Mouse (Mus musculus) spleen, adult 2 months (tissue): ENCODE measurements around the gene 6430531B16Rik. TPM values are rescaled to one million over a fixed set of nuclear protein-coding genes. Genes with fewer than 3 reads are reported as not detected.

ENCODE experiments used
- DNase-seq, 2 experiments: peaks; one replicate each; pipeline versions ENCODE4 v3.0.0 to v3.0.0-alpha.2; 2012 to 2021; ENCODE audit warnings: low spot score in 2 of 2, low read depth in 1 of 2
- H3K27ac ChIP-seq: fragments of 200-500 bp; 2 replicates; pipeline ENCODE4 v1.5.1; 2012; ENCODE audit warnings: low read length, inconsistent platforms; ENCODE audit not compliant: insufficient read depth
- H3K27me3 ChIP-seq: fragments of 200-500 bp; 2 replicates; pipeline ENCODE4 v1.6.1; 2012; ENCODE audit warnings: mild to moderate bottlenecking, moderate library complexity, low read length, inconsistent platforms; ENCODE audit not compliant: control insufficient read depth, insufficient read depth
- H3K36me3 ChIP-seq: fragments of 200-500 bp; 2 replicates; pipeline ENCODE4 v1.6.1; 2012; ENCODE audit warnings: mild to moderate bottlenecking, low read length, inconsistent platforms; ENCODE audit not compliant: control insufficient read depth, insufficient read depth
- H3K4me1 ChIP-seq: fragments of 200-500 bp; 2 replicates; pipeline ENCODE4 v1.6.1; 2011; ENCODE audit warnings: inconsistent platforms; ENCODE audit not compliant: control insufficient read depth, insufficient read depth, insufficient read length
- H3K4me3 ChIP-seq: fragments of 200-500 bp; 2 replicates; pipeline ENCODE4 v1.5.1; 2011; ENCODE audit warnings: mild to moderate bottlenecking, inconsistent platforms; ENCODE audit not compliant: insufficient read depth, insufficient read length; ENCODE audit errors: extremely low read depth
- CTCF ChIP-seq: fragments of 200-500 bp; IDR thresholded peaks from 2 replicates; pipeline ENCODE4 v1.5.1; 2011; ENCODE audit warnings: mild to moderate bottlenecking, inconsistent platforms; ENCODE audit not compliant: insufficient read depth, insufficient read length, insufficient replicate concordance; ENCODE audit errors: extremely low read depth
- POLR2A ChIP-seq: fragments of 200-500 bp; IDR thresholded peaks from 2 replicates; pipeline ENCODE4 v1.6.1; 2011; ENCODE audit warnings: low read depth, low read length, inconsistent platforms
- WGBS: fragments of 180-500 bp; shearing (Covaris S2); methylation state at CpG from one replicate; pipeline ENCODE4 v1.1.7; 2018; 5-methylcytosine and 5-hydroxymethylcytosine counted together
- polyA plus RNA-seq: library from polyadenylated mRNA; depleted of rRNA; stranded (reverse); fragments of >200 nt; gene quantifications from 2 replicates; pipeline ENCODE4 v1.2.3, GENCODE M21; 2012

The 6430531B16Rik gene
- polyA plus RNA-seq, 1 experiment, result 0.22 TPM

DNA sequence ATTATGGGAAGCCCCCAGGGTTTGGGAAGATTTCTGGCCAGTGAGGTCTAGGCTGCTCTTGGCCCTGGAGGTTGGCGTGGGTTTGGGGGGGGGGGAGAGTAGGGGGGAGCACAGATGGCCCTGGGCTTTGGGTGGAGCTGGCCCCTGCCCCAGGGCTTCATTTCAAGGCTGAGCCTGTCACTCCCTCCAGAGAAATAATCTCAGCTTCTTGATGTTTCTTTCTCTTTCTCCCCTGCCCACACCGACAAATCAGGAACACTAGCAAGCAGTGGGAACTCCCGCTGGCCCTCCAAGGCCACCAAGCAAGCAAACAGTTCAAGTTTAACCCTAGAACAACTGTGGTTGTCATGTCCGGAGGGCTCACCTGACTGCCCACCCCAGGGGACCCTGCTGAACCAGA lies 14.7 kb downstream of the 6430531B16Rik start:
- DNase-seq, result no peak
- Histone ChIP-seq H3K36me3 (no peaks in the 10 kb centered on the region), H3K27me3 (no peaks in the 10 kb centered on the region), H3K4me3 (no peak overlapping the region), H3K4me1 (peaks cover 7% of the 10 kb centered on the region; the same call in 1 of the 2 replicates), H3K27ac (no peak overlapping the region)
- 63% methylated on average over 4 of the region's 4 CpGs for WGBS
- TF ChIP-seq CTCF (no peak), POLR2A (no peak)

DNA sequence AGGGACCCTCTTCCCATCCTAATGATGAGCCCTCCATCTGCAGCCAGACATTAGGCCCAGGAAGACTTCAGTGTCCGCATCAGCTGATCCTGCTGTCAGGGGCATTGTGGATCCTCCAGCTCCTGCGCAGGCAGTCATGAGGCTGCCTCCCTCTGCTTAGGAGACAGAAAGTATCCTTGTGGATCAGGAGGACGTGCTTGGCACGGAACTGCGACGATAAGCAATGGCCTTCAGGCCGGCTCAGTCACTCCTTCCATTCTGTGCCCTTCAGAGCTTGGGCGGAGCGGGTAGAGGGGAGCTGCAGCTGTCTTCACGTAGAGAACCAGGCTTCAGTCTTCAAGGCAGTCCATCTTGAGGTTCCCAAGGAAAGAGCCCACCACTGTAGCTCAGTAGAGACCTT lies 17.4 kb downstream of the 6430531B16Rik start:
- no peak for DNase-seq
- Histone ChIP-seq H3K36me3 (no peaks in the 10 kb centered on the region), H3K27me3 (no peaks in the 10 kb centered on the region), H3K27ac (no peak overlapping the region), H3K4me3 (no peak overlapping the region), H3K4me1 (no peaks in the 10 kb centered on the region)
- 88% methylated on average over 10 of the region's 10 CpGs for WGBS
- TF ChIP-seq POLR2A, result no peak

DNA sequence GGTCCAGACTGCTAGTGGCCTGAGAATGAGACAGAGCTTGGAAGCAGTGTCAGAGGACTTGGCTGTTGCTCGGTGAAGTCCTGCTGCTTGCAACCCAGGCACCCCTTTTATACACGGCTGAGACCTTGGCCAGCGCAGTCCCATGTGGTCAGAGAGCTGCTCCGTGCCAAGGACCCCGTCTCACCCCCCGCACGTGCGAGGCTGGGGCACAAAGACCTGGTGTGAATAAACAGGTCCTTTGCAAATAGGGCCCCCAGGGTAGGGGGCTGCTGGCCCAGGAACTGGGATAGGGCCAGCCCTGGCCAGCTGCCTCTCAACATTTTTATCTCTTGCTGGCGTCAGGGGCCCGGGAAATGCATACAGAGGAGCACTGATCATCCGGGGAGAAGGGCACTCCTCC lies 20.6 kb downstream of the 6430531B16Rik start:
- TF ChIP-seq POLR2A (no peak), CTCF (no peak)
- Histone ChIP-seq H3K27ac (no peak overlapping the region), H3K4me1 (no peaks in the 10 kb centered on the region), H3K36me3 (no peaks in the 10 kb centered on the region; the same call in 1 of the 2 replicates), H3K27me3 (no peaks in the 10 kb centered on the region), H3K4me3 (no peak overlapping the region)
- WGBS, result 59% methylated on average over 11 of the region's 11 CpGs
- no peak for DNase-seq

DNA sequence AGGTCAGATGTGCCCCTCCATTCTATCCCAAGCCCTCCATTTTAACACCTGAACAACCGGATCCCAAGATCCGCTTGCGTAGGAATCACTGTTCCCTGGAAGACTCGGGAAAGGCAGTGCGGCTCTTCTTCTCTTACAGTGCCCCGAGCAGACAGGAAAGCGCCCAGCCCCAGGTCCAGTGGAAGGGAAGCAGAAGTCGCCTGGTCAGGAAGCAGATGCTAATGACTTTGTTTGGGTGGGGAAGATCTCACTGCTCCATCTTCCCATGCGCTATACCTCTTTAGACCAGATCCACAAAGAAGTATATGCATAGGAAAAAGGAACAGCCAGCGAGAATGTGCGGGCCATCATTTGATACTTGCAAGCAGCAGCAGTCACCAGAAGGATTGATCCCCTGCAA lies 21.1 kb downstream of the 6430531B16Rik start:
- Histone ChIP-seq H3K4me1 (no peaks in the 10 kb centered on the region), H3K4me3 (no peak overlapping the region), H3K36me3 (no peaks in the 10 kb centered on the region; the same call in 1 of the 2 replicates), H3K27me3 (no peaks in the 10 kb centered on the region), H3K27ac (no peak overlapping the region)
- no peak for DNase-seq
- TF ChIP-seq CTCF (no peak), POLR2A (no peak)
- 13% methylated on average over 11 of the region's 11 CpGs for WGBS

DNA sequence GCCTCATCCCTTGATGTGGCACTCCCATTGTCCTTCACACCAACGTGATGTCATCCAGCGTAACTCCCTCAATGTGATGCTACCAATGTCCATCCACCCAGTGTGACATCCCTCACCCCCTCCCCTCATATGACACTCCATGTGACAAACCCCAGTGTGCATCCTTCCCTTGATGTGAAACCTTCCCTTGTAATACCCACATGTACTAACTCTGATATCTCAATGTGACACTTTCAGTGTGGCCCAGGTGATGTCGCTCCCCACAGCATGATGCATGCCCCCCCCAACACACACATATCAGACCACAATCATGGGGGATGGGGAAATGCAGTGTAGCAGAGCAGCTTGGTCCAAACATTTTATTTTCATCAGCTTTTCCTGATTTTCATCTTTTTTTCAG lies 21.9 kb downstream of the 6430531B16Rik start:
- no peak overlapping the region for H3K4me3 ChIP-seq
- WGBS, result 77% methylated on average over 3 of the region's 3 CpGs
- TF ChIP-seq CTCF (no peak), POLR2A (no peak)
- H3K36me3 ChIP-seq, result no peaks in the 10 kb centered on the region; the same call in 1 of the 2 replicates
- no peaks in the 10 kb centered on the region for H3K4me1 ChIP-seq
- no peaks in the 10 kb centered on the region for H3K27me3 ChIP-seq
- no peak for DNase-seq
- H3K27ac ChIP-seq, result no peak overlapping the region

DNA sequence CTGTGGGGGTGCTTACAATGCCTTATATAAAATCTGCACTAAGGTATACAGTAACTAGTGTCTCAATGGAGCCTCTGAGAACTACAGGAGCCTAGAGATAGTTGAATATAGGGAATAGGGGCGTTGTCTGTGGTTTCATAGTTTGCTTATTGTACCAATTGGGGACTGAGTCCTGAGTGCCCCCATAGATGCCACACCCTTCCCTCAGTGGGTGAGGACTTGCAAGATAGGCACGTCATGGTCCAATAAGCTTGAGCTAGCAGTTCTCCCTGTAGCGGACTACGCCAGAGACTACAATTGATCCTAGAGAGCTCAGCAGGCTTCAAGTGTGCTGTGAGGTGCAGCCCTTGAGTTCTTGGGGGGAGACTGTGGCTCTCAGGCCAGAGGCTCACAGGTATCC lies 23.1 kb downstream of the 6430531B16Rik start:
- H3K27ac ChIP-seq, result no peak overlapping the region
- TF ChIP-seq POLR2A (no peak), CTCF (no peak)
- no peaks in the 10 kb centered on the region; the same call in 1 of the 2 replicates for H3K4me1 ChIP-seq
- DNase-seq, result no peak
- H3K36me3 ChIP-seq, result no peaks in the 10 kb centered on the region; the same call in 1 of the 2 replicates
- no peak overlapping the region for H3K4me3 ChIP-seq
- WGBS, result 73% methylated on average over 4 of the region's 4 CpGs
- no peaks in the 10 kb centered on the region for H3K27me3 ChIP-seq

DNA sequence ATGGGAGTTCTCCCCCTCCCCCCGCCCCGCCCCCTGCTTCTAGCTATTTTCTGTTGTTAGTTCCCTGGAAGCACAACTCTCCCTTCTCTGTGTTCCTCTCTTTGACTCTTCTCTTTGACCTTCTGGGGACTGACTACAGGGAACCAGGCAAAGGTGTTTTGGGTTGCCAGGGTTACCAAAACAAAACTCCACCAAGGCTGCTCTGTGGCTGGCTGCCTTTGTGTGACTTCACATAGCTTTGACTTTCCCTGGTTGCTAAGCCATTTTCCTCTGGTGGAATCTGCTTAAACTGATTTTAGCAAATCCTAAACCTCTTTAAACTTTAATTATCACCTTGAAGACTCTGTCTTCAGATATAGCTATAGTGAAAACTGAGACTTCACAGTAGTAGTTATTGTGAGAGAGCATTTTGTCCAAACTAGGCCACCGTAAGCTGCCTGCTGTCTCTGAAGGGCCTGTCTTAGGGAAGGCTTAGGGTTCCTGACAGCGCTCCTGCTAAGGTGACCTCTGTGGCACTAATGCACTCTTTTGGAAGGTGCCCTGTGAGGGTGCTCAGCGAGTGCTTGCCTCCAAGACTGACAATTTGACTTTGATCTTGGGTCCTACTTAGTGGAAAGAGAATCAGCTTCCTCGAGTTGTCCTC lies 26.4 kb downstream of the 6430531B16Rik start:
- H3K4me3 ChIP-seq, result no peak overlapping the region
- H3K27me3 ChIP-seq, result no peaks in the 10 kb centered on the region
- no peaks in the 10 kb centered on the region; the same call in 1 of the 2 replicates for H3K4me1 ChIP-seq
- no peak for DNase-seq
- H3K36me3 ChIP-seq, result no peaks in the 10 kb centered on the region; the same call in 1 of the 2 replicates
- 92% methylated on average over 6 of the region's 6 CpGs for WGBS
- H3K27ac ChIP-seq, result no peak overlapping the region
- TF ChIP-seq CTCF, result no peak
- no peak for TF ChIP-seq POLR2A
